In the genomic region with DNA sequence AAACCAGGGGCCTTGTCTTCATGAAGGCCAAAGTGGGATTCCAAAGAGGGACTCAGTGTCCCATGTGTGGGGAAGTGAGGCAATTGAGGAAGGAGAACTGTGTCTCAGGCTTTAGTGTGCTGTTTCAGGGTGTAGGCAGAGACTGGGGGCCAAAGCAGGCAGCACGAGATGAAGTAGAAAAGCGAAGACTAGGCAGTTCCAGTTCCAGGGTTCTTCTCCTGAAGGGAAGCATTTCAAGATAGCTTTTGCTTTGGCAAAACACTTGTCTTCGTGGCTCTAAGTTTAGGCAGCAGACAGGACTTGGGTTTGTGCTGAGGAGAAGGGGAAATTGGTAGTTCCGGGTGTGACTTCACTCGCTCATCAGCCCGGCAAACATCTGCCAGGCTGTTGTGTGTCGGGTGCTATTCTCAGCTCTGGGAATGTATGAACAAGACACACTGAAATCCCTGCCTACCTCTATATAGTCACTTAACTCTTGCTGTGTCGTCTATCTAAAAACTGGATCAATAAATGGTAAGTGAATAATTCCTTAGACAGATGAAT, we compare ENCODE assay signal across 20 mouse cellular contexts. TPM values are rescaled to one million over a fixed set of nuclear protein-coding genes. Genes with fewer than 3 reads are reported as not detected.
DNase-seq lines count a peak whose midpoint lies in the region; TF ChIP-seq lines count a peak whose summit lies in the region.
"Had no signal": no experiment of that assay in that cellular context is flagged by ENCODE, and none has a peak within 500 bp of the region (broad histone marks: within the 10 kb centered on the region; RNA-seq: fewer than 3 reads in every experiment).

No protein-coding gene starts in this region.

- DNase-seq in layer of hippocampus, adult 9-11 months = peak; percentile 7
- no peak for DNase-seq in layer of hippocampus, postnatal 36 days
- DNase-seq in spleen, adult 2 months (ENCODE audit: low read depth in 1 of 2, low spot score in 2 of 2) = no peak
- DNase-seq in spleen, adult 18-20 months = no peak
- no peak for DNase-seq in kidney, postnatal 14 days
- DNase-seq in urinary bladder, adult 2 months (ENCODE audit: low spot score) = no peak
- DNase-seq: cerebellum, adult 18-20 months; cerebellum, postnatal 25 days; forebrain, postnatal 0 days; gastrocnemius, postnatal 25 days; liver, postnatal 0 days; right cerebral cortex, postnatal 14 days had no signal

- H3K4me3 ChIP-seq in spleen, adult 2 months (ENCODE audit: extremely low read depth, insufficient read depth, insufficient read length) = no peak overlapping the region
- H3K4me3 ChIP-seq in macrophage (ENCODE audit: inconsistent target) = no peak overlapping the region
- H3K4me3 ChIP-seq: embryonic facial prominence, embryonic 12.5 days; heart, adult 2 months; hindbrain, embryonic 12.5 days; left cerebral cortex, adult 2 months; limb, embryonic 10.5 days; midbrain, embryonic 13.5 days had no signal

- no peak for TF ChIP-seq POLR2A in spleen, adult 2 months (IDR thresholded peaks at IDR 0.05; ENCODE audit: low read depth, low read length)

- WGBS in spleen, adult 2 months = 52% methylated on average over 8 of the region's 8 CpGs
- 22% methylated on average over 7 of the region's 8 CpGs for WGBS in macrophage (ENCODE audit: missing documents)

- H3K27ac ChIP-seq in spleen, adult 2 months (ENCODE audit: insufficient read depth, low read length) = peak overlapping the region; percentile 28; the same call in 1 of the 2 replicates
- peak overlapping the region; percentile 54 for H3K27ac ChIP-seq in macrophage
- H3K27ac ChIP-seq: embryonic facial prominence, embryonic 12.5 days; heart, adult 2 months; hindbrain, embryonic 12.5 days; left cerebral cortex, adult 2 months; limb, embryonic 10.5 days; midbrain, embryonic 13.5 days; stomach, postnatal 0 days had no signal

- TF ChIP-seq CTCF in spleen, adult 2 months (IDR thresholded peaks at IDR 0.05; ENCODE audit: extremely low read depth, insufficient read depth, insufficient read length, insufficient replicate concordance) = no peak

- H3K27me3 ChIP-seq in spleen, adult 2 months (ENCODE audit: control insufficient read depth, insufficient read depth, low read length) = no peaks in the 10 kb centered on the region
- H3K27me3 ChIP-seq: hindbrain, embryonic 12.5 days; midbrain, embryonic 13.5 days had no signal

- H3K79me2 ChIP-seq in macrophage (ENCODE audit: inconsistent target) = peaks cover 83% of the 10 kb centered on the region

- H3K36me3 ChIP-seq in spleen, adult 2 months (ENCODE audit: control insufficient read depth, insufficient read depth, low read length) = no peaks in the 10 kb centered on the region
- H3K36me3 ChIP-seq in macrophage (ENCODE audit: inconsistent target) = no peaks in the 10 kb centered on the region
- H3K36me3 ChIP-seq: embryonic facial prominence, embryonic 12.5 days had no signal

- H3K4me1 ChIP-seq in spleen, adult 2 months (ENCODE audit: control insufficient read depth, insufficient read depth, insufficient read length) = peaks cover 3% of the 10 kb centered on the region; the same call in 1 of the 2 replicates

RNA-seq across cellular contexts. Expression of gene Atp6ap2, which starts 3.9 kb away (rescaled TPM):
- total RNA-seq in layer of hippocampus, postnatal 36 days (2021) = 100 to 1,000 TPM; 180 to 214 TPM
- polyA plus RNA-seq in spleen, adult 2 months (2012; rRNA removed) = 5.6 and 6.9 TPM in 2 replicates
- total RNA-seq in macrophage (2018; cell fraction: chromatin; rRNA removed) = 100 to 1,000 TPM in 2 of 26 experiments, 10 to 100 TPM in 24; 24.6 to 107 (median 72.1) TPM
- 100 to 1,000 TPM; 175 to 327 (median 238) TPM for total RNA-seq in macrophage (2018; cell fraction: cytosol; rRNA removed)
- 100 to 1,000 TPM in 25 of 26 experiments, 10 to 100 TPM in 1; 73.9 to 407 (median 271) TPM for total RNA-seq in macrophage (2018; cell fraction: nucleus; rRNA removed)
- polyA plus RNA-seq in macrophage (2018) = 226 to 265 TPM (median 260 TPM) in 3 replicates
- 58.9 and 60.0 TPM in 2 replicates for polyA plus RNA-seq in urinary bladder, adult 2 months (2012; rRNA removed)
